Mouse (Mus musculus) ovary, postnatal 36 days (tissue): ENCODE results near the gene Ift20.

Experiments used
- DNase-seq: peaks from one replicate; pipeline ENCODE4 v3.0.0; 2022; ENCODE audit warnings: low spot score, mixed read lengths

Ift20 gene

GRCm38 (mm10) chr11:78536080-78536689 is at the start of gene Ift20, which contains the start of gene Tnfaip1:
Gene Ift20 (plus strand): TSS chr11:78536361.
Gene Tnfaip1 (minus strand): TSS chr11:78536332.
- DNase-seq = peak; percentile 93

GRCm38 (mm10) chr11:78488168-78488567 is 48.0 kb upstream of the Ift20 start:
- DNase-seq = peak; percentile 62

GRCm38 (mm10) chr11:78490781-78491241 is 45.4 kb upstream of the Ift20 start:
- DNase-seq = peak; percentile 58

GRCm38 (mm10) chr11:78495904-78496303 is 40.3 kb upstream of the Ift20 start:
- DNase-seq = peak; percentile 41

GRCm38 (mm10) chr11:78497071-78497541 is 39.1 kb upstream of the Ift20 start:
- DNase-seq = peak; percentile 37

- DNase-seq = peak; percentile 90
Observed at GRCm38 (mm10) chr11:78497544-78498522, 38.3 kb upstream of the Ift20 start, which contains the start of gene Sarm1. Gene Sarm1 (minus strand): TSS chr11:78497754.

GRCm38 (mm10) chr11:78499004-78499403 is 37.2 kb upstream of the Ift20 start, which contains the start of gene Vtn:
Gene Vtn (plus strand): TSS chr11:78499091.
- DNase-seq = no peak

GRCm38 (mm10) chr11:78499543-78499942 is 36.6 kb upstream of the Ift20 start:
- DNase-seq = no peak

- no peak for DNase-seq
Observed at GRCm38 (mm10) chr11:78500623-78501202, 35.4 kb upstream of the Ift20 start.

- no peak for DNase-seq
Observed at GRCm38 (mm10) chr11:78501529-78501928, 34.6 kb upstream of the Ift20 start.

GRCm38 (mm10) chr11:78502909-78503650 is 33.1 kb upstream of the Ift20 start, which contains the start of gene Sebox:
Gene Sebox (plus strand): TSS chr11:78503447.
- DNase-seq = no peak

GRCm38 (mm10) chr11:78505430-78505829 is 30.7 kb upstream of the Ift20 start:
- DNase-seq = no peak

- DNase-seq = no peak
Observed at GRCm38 (mm10) chr11:78509148-78509547, 27.0 kb upstream of the Ift20 start.

- peak; percentile 90 for DNase-seq
Observed at GRCm38 (mm10) chr11:78512025-78512957, 23.9 kb upstream of the Ift20 start, which contains the start of the genes Tmem199 and Poldip2. Gene Tmem199 (minus strand): TSS chr11:78512172. Gene Poldip2 (plus strand): TSS chr11:78512193.

GRCm38 (mm10) chr11:78513106-78513790 is 22.9 kb upstream of the Ift20 start:
- no peak for DNase-seq

- no peak for DNase-seq
Observed at GRCm38 (mm10) chr11:78515549-78516325, 20.4 kb upstream of the Ift20 start.

GRCm38 (mm10) chr11:78518931-78519330 is 17.2 kb upstream of the Ift20 start:
- no peak for DNase-seq

- no peak for DNase-seq
Observed at GRCm38 (mm10) chr11:78521880-78522279, 14.3 kb upstream of the Ift20 start.
